Mouse (Mus musculus) CH12.LX (cell line): ENCODE data around the gene Ttc39b. TPM values are rescaled to one million over a fixed set of nuclear protein-coding genes. Genes with fewer than 3 reads are reported as not detected.

Source experiments
- DNase-seq: peaks from one replicate; pipeline ENCODE4 v3.0.0-alpha.2; 2013; ENCODE audit errors: extremely low read depth
- H3K27ac ChIP-seq: 2 replicates; pipeline ENCODE4 v1.5.1; 2012; ENCODE audit warnings: low read depth, mild to moderate bottlenecking, control low read depth, moderate library complexity; ENCODE audit not compliant: insufficient read depth
- H3K27me3 ChIP-seq: replicated peaks from 2 replicates; pipeline ENCODE3; 2012; ENCODE audit warnings: inconsistent platforms
- H3K36me3 ChIP-seq, 2 experiments: replicated peaks in 1 of 2; 2 replicates each; pipeline versions ENCODE3 to v1.6.1; 2012; ENCODE audit warnings: inconsistent platforms in 1 of 2, low read length in 1 of 2, mild to moderate bottlenecking in 1 of 2, mixed read lengths in 1 of 2, moderate library complexity in 1 of 2; ENCODE audit not compliant: control insufficient read depth in 1 of 2, insufficient read depth in 1 of 2
- H3K4me1 ChIP-seq, 2 experiments: 2 replicates each; pipeline ENCODE4 v1.6.1; 2012; ENCODE audit warnings: inconsistent platforms in 1 of 2, moderate library complexity in 1 of 2; ENCODE audit not compliant: insufficient read depth in 2 of 2, control insufficient read depth in 1 of 2
- H3K4me2 ChIP-seq: 2 replicates; pipeline ENCODE4 v1.6.1; 2012; ENCODE audit warnings: low read depth, mild to moderate bottlenecking, control low read depth; ENCODE audit not compliant: poor library complexity, insufficient read depth, severe bottlenecking
- H3K4me3 ChIP-seq, 3 experiments: fragments of 150-350 bp in 1 of 3; sonication (generic) in 1 of 3; replicated peaks in 1 of 3; 2 replicates each; pipeline versions ENCODE3 to v1.5.1; 2011 to 2012; ENCODE audit warnings: low read depth in 2 of 3, low read length in 2 of 3, mild to moderate bottlenecking in 2 of 3, moderate library complexity in 2 of 3, control low read depth in 1 of 3, improper control_type of control experiment in 1 of 3, inconsistent platforms in 1 of 3, mixed read lengths in 1 of 3; ENCODE audit not compliant: poor library complexity in 1 of 3
- H3K79me2 ChIP-seq: replicated peaks from 2 replicates; pipeline ENCODE4 v1.6.1; 2012; ENCODE audit warnings: mild to moderate bottlenecking, moderate library complexity; ENCODE audit not compliant: control insufficient read depth, poor library complexity, insufficient read depth, severe bottlenecking; ENCODE audit errors: extremely low read depth
- H3K9ac ChIP-seq: 2 replicates; pipeline ENCODE4 v1.6.1; 2012; ENCODE audit warnings: low read depth, mild to moderate bottlenecking, control low read depth, moderate library complexity; ENCODE audit not compliant: insufficient read depth
- H3K9me3 ChIP-seq: replicated peaks from 2 replicates; pipeline ENCODE3; 2012; ENCODE audit warnings: low read length, inconsistent platforms, mixed read lengths
- BHLHE40 ChIP-seq: IDR thresholded peaks from 2 replicates; pipeline ENCODE4 v1.6.1; 2011; ENCODE audit warnings: mild to moderate bottlenecking, low read depth, low read length, improper control_type of control experiment
- CHD1 ChIP-seq: IDR thresholded peaks from 2 replicates; pipeline ENCODE4 v1.6.1; 2012; ENCODE audit warnings: low read depth, low read length, improper control_type of control experiment, inconsistent platforms
- CTCF ChIP-seq, 2 experiments: IDR thresholded peaks in 1 of 2; conservative IDR thresholded peaks in 1 of 2; 2 replicates each; pipeline ENCODE4 v1.5.1; 2011 to 2012; ENCODE audit warnings: low read depth in 2 of 2, low read length in 2 of 2, improper control_type of control experiment in 1 of 2, inconsistent platforms in 1 of 2, mild to moderate bottlenecking in 1 of 2, moderate library complexity in 1 of 2
- E2F4 ChIP-seq: IDR thresholded peaks from 2 replicates; pipeline ENCODE4 v1.6.1; 2011; ENCODE audit warnings: low read depth, low read length, improper control_type of control experiment; ENCODE audit not compliant: insufficient replicate concordance
- EP300 ChIP-seq: IDR thresholded peaks from 2 replicates; pipeline ENCODE4 v1.6.1; 2011; ENCODE audit warnings: low read length, improper control_type of control experiment
- ETS1 ChIP-seq: conservative IDR thresholded peaks from 2 replicates; pipeline ENCODE4 v1.6.1; 2012; ENCODE audit warnings: low read depth, mild to moderate bottlenecking, inconsistent platforms, low read length, improper control_type of control experiment, moderate library complexity
- GABPA ChIP-seq: IDR thresholded peaks from 2 replicates; pipeline ENCODE4 v1.6.1; 2012; ENCODE audit warnings: low read depth, low read length, improper control_type of control experiment, inconsistent platforms; ENCODE audit not compliant: insufficient replicate concordance
- HCFC1 ChIP-seq: IDR thresholded peaks from 2 replicates; pipeline ENCODE4 v1.6.1; 2012; ENCODE audit warnings: low read depth, mild to moderate bottlenecking, inconsistent platforms, low read length, improper control_type of control experiment
- JUND ChIP-seq: conservative IDR thresholded peaks from 2 replicates; pipeline ENCODE4 v1.6.1; 2011; ENCODE audit warnings: low read depth, low read length, improper control_type of control experiment
- MAFK ChIP-seq: IDR thresholded peaks from 2 replicates; pipeline ENCODE4 v1.6.1; 2011; ENCODE audit warnings: low read length, improper control_type of control experiment; ENCODE audit not compliant: insufficient replicate concordance
- MEF2A ChIP-seq: IDR thresholded peaks from 2 replicates; pipeline ENCODE4 v1.6.1; 2014; ENCODE audit warnings: low read depth, mild to moderate bottlenecking, inconsistent platforms, low read length, improper control_type of control experiment, borderline replicate concordance
- MYC ChIP-seq: IDR thresholded peaks from 2 replicates; pipeline ENCODE4 v1.6.1; 2011; ENCODE audit warnings: low read depth, mild to moderate bottlenecking, improper control_type of control experiment, low read length
- NELFE ChIP-seq: IDR thresholded peaks from 2 replicates; pipeline ENCODE4 v1.6.1; 2011; ENCODE audit warnings: low read depth, low read length, improper control_type of control experiment
- SMC3 ChIP-seq: IDR thresholded peaks from 2 replicates; pipeline ENCODE4 v1.6.1; 2011; ENCODE audit warnings: low read depth, low read length, improper control_type of control experiment
- TCF12 ChIP-seq: IDR thresholded peaks from 2 replicates; pipeline ENCODE4 v1.6.1; 2014; ENCODE audit warnings: low read depth, mild to moderate bottlenecking, inconsistent platforms, low read length, improper control_type of control experiment
- UBTF ChIP-seq: IDR thresholded peaks from 2 replicates; pipeline ENCODE4 v1.6.1; 2012; ENCODE audit warnings: low read depth, mild to moderate bottlenecking, inconsistent platforms, low read length, improper control_type of control experiment, moderate library complexity
- USF2 ChIP-seq: conservative IDR thresholded peaks from 2 replicates; pipeline ENCODE4 v1.6.1; 2011; ENCODE audit warnings: low read depth, low read length, improper control_type of control experiment
- ZKSCAN1 ChIP-seq: IDR thresholded peaks from 2 replicates; pipeline ENCODE4 v1.6.1; 2012; ENCODE audit warnings: low read depth, inconsistent platforms, low read length, improper control_type of control experiment, borderline replicate concordance
- dilution Hi-C: fragments of 300-500 bp; cut with MboI; formaldehyde crosslinking; loops from 2 replicates; pipeline ENCODE4 v1.14.3; 2020; ENCODE audit warnings: low sequenced_read_pairs; ENCODE audit not compliant: extremely low pct_unique_long_range_greater_than_20kb, extremely low pct_ligation_motif_present
- in situ Hi-C: fragments of 300-500 bp; cut with MboI; formaldehyde crosslinking; loops from 3 replicates; pipeline ENCODE4 v1.14.3; 2019; ENCODE audit warnings: low sequenced_read_pairs, low pct_ligation_motif_present, low pct_unique_long_range_greater_than_20kb, mixed read lengths
- polyA plus RNA-seq: library from polyadenylated mRNA; unstranded; fragments of >175 nt; gene quantifications from 2 replicates; pipeline ENCODE4 v1.2.1, GENCODE M21; 2012; ENCODE audit warnings: low read depth; ENCODE audit not compliant: insufficient read length
- total RNA-seq, 2 experiments: library from RNA; depleted of rRNA; stranded (reverse); fragments of 300-350 nt in 1 of 2; fragments of >200 nt in 1 of 2; gene quantifications; 2 replicates each; pipeline ENCODE4 v1.2.3; 2012 to 2014

Ttc39b gene
- total and polyA plus RNA-seq, 3 experiments: 12.6 to 16.7 (median 15.7) TPM

DNA sequence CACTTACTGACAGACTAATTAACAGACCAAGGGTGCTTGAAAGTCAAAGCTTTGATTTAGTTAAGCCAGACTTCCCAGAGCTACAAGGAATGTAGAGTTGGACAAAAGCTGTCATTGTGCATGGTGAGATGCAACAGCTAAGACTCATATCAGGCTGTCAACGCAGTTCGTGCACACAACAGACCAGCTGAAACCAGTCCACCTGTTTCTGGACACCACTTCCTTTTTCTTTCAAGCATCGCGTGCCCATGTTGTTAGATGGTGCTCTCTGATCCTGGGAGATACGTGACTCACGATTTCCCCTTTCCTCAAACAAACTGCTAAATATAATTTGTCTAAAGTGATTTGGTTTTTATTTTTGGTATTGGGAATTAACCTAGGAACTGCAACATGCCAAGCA is 29.9 kb upstream of the Ttc39b start:
- Histone ChIP-seq H3K27me3 (no peaks in the 10 kb centered on the region), H3K4me3 (no peak overlapping the region), H3K4me1 (peaks cover 3 to 15% of the 10 kb centered on the region in 2 experiments), H3K9me3 (peaks cover 5% of the 10 kb centered on the region), H3K79me2 (no peaks in the 10 kb centered on the region), H3K9ac (no peak overlapping the region), H3K27ac (no peak overlapping the region), H3K4me2 (no peak overlapping the region)
- dilution Hi-C loops: no loop called here
- in situ Hi-C loops: no loop called here
- no peak for TF ChIP-seq ZKSCAN1
- peak; percentile 59 for TF ChIP-seq EP300
- TF ChIP-seq TCF12: peak; percentile 28; the same call in 1 of the 2 replicates
- TF ChIP-seq MEF2A: peak; percentile 70; the same call in 1 of the 2 replicates
- peak; percentile 78 for TF ChIP-seq ETS1
- TF ChIP-seq E2F4: no peak
- peak; percentile 94 for TF ChIP-seq BHLHE40
- TF ChIP-seq, all 38 proteins: peak for 5
- DNase-seq: peak; percentile 48
- no peaks in the 10 kb centered on the region for H3K36me3 ChIP-seq

DNA sequence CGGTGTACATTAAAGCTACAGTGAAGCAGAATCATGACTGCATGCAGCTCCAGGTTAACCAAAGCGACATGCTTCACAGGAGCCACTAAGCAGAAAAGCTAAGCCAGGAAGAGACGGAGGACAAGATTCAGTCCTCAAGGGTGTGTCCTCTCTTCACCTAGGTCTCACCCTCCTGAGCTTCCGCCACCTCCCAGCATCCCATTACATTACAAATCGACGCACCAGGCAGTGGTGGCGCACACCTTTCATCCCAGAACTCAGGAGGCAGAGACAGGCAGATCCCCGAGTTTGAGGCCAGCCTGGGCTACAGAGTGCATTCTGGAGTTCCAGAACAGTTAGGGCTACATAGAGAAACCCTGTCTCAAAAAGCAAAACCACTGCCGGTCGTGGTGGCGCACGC is 29.2 kb upstream of the Ttc39b start:
- Histone ChIP-seq H3K27me3 (no peaks in the 10 kb centered on the region), H3K27ac (no peak overlapping the region), H3K36me3 (no peaks in the 10 kb centered on the region), H3K4me1 (peaks cover 3 to 21% of the 10 kb centered on the region in 2 experiments), H3K9me3 (peaks cover 2% of the 10 kb centered on the region), H3K4me3 (no peak overlapping the region), H3K4me2 (no peak overlapping the region), H3K79me2 (no peaks in the 10 kb centered on the region), H3K9ac (no peak overlapping the region)
- no peak for TF ChIP-seq GABPA
- TF ChIP-seq MYC: no peak
- no peak for TF ChIP-seq CHD1
- no peak for TF ChIP-seq USF2
- no peak for TF ChIP-seq JUND
- no peak for TF ChIP-seq UBTF
- no peak for TF ChIP-seq HCFC1
- no peak for TF ChIP-seq NELFE
- TF ChIP-seq MAFK: no peak
- TF ChIP-seq SMC3: no peak
- TF ChIP-seq CTCF (conservative IDR thresholded peaks at IDR 0.05 in 1 of 2, IDR thresholded peaks at IDR 0.05 in 1 of 2; ENCODE audit: low read depth in 2 of 2, low read length in 2 of 2): no peak
- DNase-seq: no peak
- dilution Hi-C loops (no loop called here), in situ Hi-C loops (no loop called here)
